Mouse (Mus musculus): ENCODE results near the gene Sept7. TPM values are rescaled to one million over a fixed set of nuclear protein-coding genes. Genes with fewer than 3 reads are reported as not detected.

Gene Sept7
- total and polyA plus RNA-seq, 3 experiments: 77.9 to 288 (median 170) TPM

DNA sequence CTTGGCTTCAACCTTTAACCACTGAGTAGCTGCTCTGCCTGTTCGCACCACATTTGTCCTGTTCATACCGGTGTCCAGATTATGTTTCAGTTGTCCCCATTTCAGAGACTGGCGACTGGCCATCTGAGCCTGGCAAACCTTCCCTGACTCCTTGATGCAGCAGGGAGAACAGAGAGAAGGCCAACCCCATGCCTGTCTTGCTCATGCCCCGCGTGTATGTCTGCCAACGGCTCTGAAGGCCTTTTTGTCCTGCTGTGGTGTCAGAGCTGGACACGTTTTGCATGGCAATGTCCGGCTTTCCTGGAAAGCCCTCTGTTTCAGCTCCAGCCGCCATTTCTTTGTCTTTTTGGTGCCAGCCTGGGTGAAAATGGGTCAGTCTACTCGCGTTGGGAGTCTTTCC lies 103.6 kb downstream of the Sept7 start:
- H3K9me3 ChIP-seq (replicated peaks; ENCODE audit: low read length): no peaks in the 10 kb centered on the region
- no peaks in the 10 kb centered on the region for H3K27me3 ChIP-seq (replicated peaks)
- no peak overlapping the region for H3K27ac ChIP-seq (ENCODE audit: insufficient read depth, low read depth)
- dilution Hi-C loops (cut with MboI; ENCODE audit: extremely low pct_ligation_motif_present, extremely low pct_unique_long_range_greater_than_20kb, low sequenced_read_pairs) (no loop called here), in situ Hi-C loops (cut with MboI; ENCODE audit: low pct_ligation_motif_present, low pct_unique_long_range_greater_than_20kb, low sequenced_read_pairs) (no loop called here)
- no peaks in the 10 kb centered on the region for H3K79me2 ChIP-seq (replicated peaks; ENCODE audit: control insufficient read depth, extremely low read depth, insufficient read depth, poor library complexity, severe bottlenecking)
- H3K9ac ChIP-seq (ENCODE audit: insufficient read depth, low read depth): no peak overlapping the region
- 0 out of 4 replicates have a peak, but pooled peaks cover 0 to 2% of the 10 kb centered on the region in 2 experiments for H3K4me1 ChIP-seq (ENCODE audit: control insufficient read depth in 1 of 2, insufficient read depth in 2 of 2)
- H3K36me3 ChIP-seq (replicated peaks in 1 of 2; ENCODE audit: control insufficient read depth in 1 of 2, insufficient read depth in 1 of 2, low read length in 1 of 2): no peaks in the 10 kb centered on the region
- TF ChIP-seq USF2 (conservative IDR thresholded peaks at IDR 0.05; ENCODE audit: low read depth, low read length): no peak
- no peak for TF ChIP-seq ZC3H11A (IDR thresholded peaks at IDR 0.05; ENCODE audit: low read depth, low read length)
- no peak for TF ChIP-seq KAT2A (IDR thresholded peaks at IDR 0.05; ENCODE audit: insufficient replicate concordance, low read length)
- no peak for TF ChIP-seq MAZ (IDR thresholded peaks at IDR 0.05; ENCODE audit: low read depth, low read length)
- no peak for TF ChIP-seq ZKSCAN1 (IDR thresholded peaks at IDR 0.05; ENCODE audit: borderline replicate concordance, low read depth, low read length)
- TF ChIP-seq ZMIZ1 (IDR thresholded peaks at IDR 0.05; ENCODE audit: low read depth, low read length): no peak
- no peak for DNase-seq (ENCODE audit: extremely low read depth)
- no peak overlapping the region for H3K4me2 ChIP-seq (ENCODE audit: insufficient read depth, low read depth, poor library complexity, severe bottlenecking)
- no peak overlapping the region for H3K4me3 ChIP-seq (replicated peaks in 1 of 3; ENCODE audit: low read depth in 2 of 3, low read length in 2 of 3, poor library complexity in 1 of 3)

- no peaks in the 10 kb centered on the region for H3K36me3 ChIP-seq (replicated peaks in 1 of 2; ENCODE audit: control insufficient read depth in 1 of 2, insufficient read depth in 1 of 2, low read length in 1 of 2)
- TF ChIP-seq SIN3A (IDR thresholded peaks at IDR 0.05; ENCODE audit: low read length): no peak
- no peak for TF ChIP-seq SMC3 (IDR thresholded peaks at IDR 0.05; ENCODE audit: low read depth, low read length)
- TF ChIP-seq MEF2A (IDR thresholded peaks at IDR 0.05; ENCODE audit: borderline replicate concordance, low read depth, low read length): no peak
- no peak for TF ChIP-seq MAZ (IDR thresholded peaks at IDR 0.05; ENCODE audit: low read depth, low read length)
- no peak for TF ChIP-seq EP300 (IDR thresholded peaks at IDR 0.05; ENCODE audit: low read length)
- TF ChIP-seq IRF4 (IDR thresholded peaks at IDR 0.05; ENCODE audit: low read depth, low read length): no peak
- in situ Hi-C loops (cut with MboI; ENCODE audit: low pct_ligation_motif_present, low pct_unique_long_range_greater_than_20kb, low sequenced_read_pairs): no loop called here
Observed at GRCm38 (mm10) chr9:25357589-25357988, 105.3 kb downstream of the Sept7 start.

GRCm38 (mm10) chr9:25358018-25358417 lies 105.8 kb downstream of the Sept7 start:
- H3K4me3 ChIP-seq (replicated peaks in 1 of 3; ENCODE audit: low read depth in 2 of 3, low read length in 2 of 3, poor library complexity in 1 of 3): no peak overlapping the region
- no peak overlapping the region for H3K4me2 ChIP-seq (ENCODE audit: insufficient read depth, low read depth, poor library complexity, severe bottlenecking)
- in situ Hi-C loops (cut with MboI; ENCODE audit: low pct_ligation_motif_present, low pct_unique_long_range_greater_than_20kb, low sequenced_read_pairs) (no loop called here), dilution Hi-C loops (cut with MboI; ENCODE audit: extremely low pct_ligation_motif_present, extremely low pct_unique_long_range_greater_than_20kb, low sequenced_read_pairs) (no loop called here)
- H3K27me3 ChIP-seq (replicated peaks): no peaks in the 10 kb centered on the region
- no peak overlapping the region for H3K9ac ChIP-seq (ENCODE audit: insufficient read depth, low read depth)
- no peaks in the 10 kb centered on the region for H3K79me2 ChIP-seq (replicated peaks; ENCODE audit: control insufficient read depth, extremely low read depth, insufficient read depth, poor library complexity, severe bottlenecking)
- no peaks in the 10 kb centered on the region for H3K9me3 ChIP-seq (replicated peaks; ENCODE audit: low read length)
- no peak for DNase-seq (ENCODE audit: extremely low read depth)
- H3K27ac ChIP-seq (ENCODE audit: insufficient read depth, low read depth): no peak overlapping the region
- TF ChIP-seq POLR2A (IDR thresholded peaks at IDR 0.05; ENCODE audit: low read depth, low read length) (no peak), MEF2A (IDR thresholded peaks at IDR 0.05; ENCODE audit: borderline replicate concordance, low read depth, low read length) (no peak), RCOR1 (conservative IDR thresholded peaks at IDR 0.05; ENCODE audit: low read depth, low read length) (no peak), USF1 (IDR thresholded peaks at IDR 0.05; ENCODE audit: low read depth, low read length) (no peak), MXI1 (IDR thresholded peaks at IDR 0.05; ENCODE audit: low read depth, low read length) (no peak), ZMIZ1 (IDR thresholded peaks at IDR 0.05; ENCODE audit: low read depth, low read length) (no peak), ZC3H11A (IDR thresholded peaks at IDR 0.05; ENCODE audit: low read depth, low read length) (no peak), PAX5 (IDR thresholded peaks at IDR 0.05; ENCODE audit: low read length) (no peak), RAD21 (IDR thresholded peaks at IDR 0.05; ENCODE audit: low read depth, low read length) (no peak)
- 0 out of 4 replicates have a peak, but pooled peaks cover 0 to 2% of the 10 kb centered on the region in 2 experiments for H3K4me1 ChIP-seq (ENCODE audit: control insufficient read depth in 1 of 2, insufficient read depth in 2 of 2)
- H3K36me3 ChIP-seq (replicated peaks in 1 of 2; ENCODE audit: control insufficient read depth in 1 of 2, insufficient read depth in 1 of 2, low read length in 1 of 2): no peaks in the 10 kb centered on the region

More at GRCm38 (mm10) chr9:25357589-25357988, 105.3 kb downstream of the Sept7 start:
- Histone ChIP-seq H3K4me3 (replicated peaks in 1 of 3; ENCODE audit: low read depth in 2 of 3, low read length in 2 of 3, poor library complexity in 1 of 3) (no peak overlapping the region), H3K27ac (ENCODE audit: insufficient read depth, low read depth) (no peak overlapping the region), H3K27me3 (replicated peaks) (no peaks in the 10 kb centered on the region), H3K4me2 (ENCODE audit: insufficient read depth, low read depth, poor library complexity, severe bottlenecking) (no peak overlapping the region), H3K79me2 (replicated peaks; ENCODE audit: control insufficient read depth, extremely low read depth, insufficient read depth, poor library complexity, severe bottlenecking) (no peaks in the 10 kb centered on the region), H3K4me1 (ENCODE audit: control insufficient read depth in 1 of 2, insufficient read depth in 2 of 2) (0 out of 4 replicates have a peak, but pooled peaks cover 0 to 2% of the 10 kb centered on the region in 2 experiments), H3K9ac (ENCODE audit: insufficient read depth, low read depth) (no peak overlapping the region), H3K9me3 (replicated peaks; ENCODE audit: low read length) (no peaks in the 10 kb centered on the region)
- no peak for DNase-seq (ENCODE audit: extremely low read depth)
- dilution Hi-C loops (cut with MboI; ENCODE audit: extremely low pct_ligation_motif_present, extremely low pct_unique_long_range_greater_than_20kb, low sequenced_read_pairs): no loop called here
